Mouse (Mus musculus) testis, postnatal 14 days (tissue): ENCODE measurements around the gene Eif4e1b.

Experiments used
- DNase-seq: peaks from one replicate; pipeline ENCODE4 v3.0.0; 2021; ENCODE audit warnings: low spot score

Eif4e1b gene

DNA sequence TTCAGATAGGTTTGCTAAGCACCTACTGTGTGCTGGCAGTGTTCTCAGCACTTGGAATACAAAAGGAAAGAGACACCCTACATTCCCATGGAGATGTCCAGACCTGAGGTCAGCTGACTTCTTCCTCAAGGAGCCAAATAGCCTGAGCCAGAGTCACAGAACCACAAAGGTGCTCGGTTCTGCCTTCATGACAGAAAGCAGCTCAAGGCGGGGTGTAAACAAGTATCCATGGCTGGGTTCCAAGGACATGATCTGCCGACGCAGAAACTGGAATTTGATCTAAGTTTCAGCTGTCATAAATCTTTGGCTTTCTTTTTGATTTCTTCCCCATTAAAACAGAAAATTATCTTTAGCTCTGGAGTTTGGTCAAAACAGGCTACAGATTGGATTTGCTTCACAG lies 16.4 kb downstream of the Eif4e1b start:
- DNase-seq = no peak

DNA sequence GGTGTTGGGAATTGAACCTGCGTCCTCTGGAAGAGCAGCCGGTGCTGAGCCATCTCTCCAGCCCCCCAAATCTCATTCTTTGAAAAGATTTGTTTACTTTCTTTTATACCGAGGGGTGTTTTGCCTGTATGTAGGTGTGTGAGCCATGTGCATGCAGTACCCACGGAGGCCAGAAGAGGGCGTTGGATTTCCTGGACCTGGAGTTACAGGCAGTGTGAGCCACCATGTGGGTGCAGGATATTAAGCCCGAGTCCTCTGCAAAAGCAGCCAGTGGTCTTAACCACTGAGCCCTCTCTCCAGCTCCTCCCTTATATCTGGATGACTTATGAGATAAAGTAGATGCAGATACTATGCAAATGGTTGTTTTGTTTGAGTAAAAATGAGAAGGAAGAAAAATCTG lies 19.2 kb downstream of the Eif4e1b start:
- DNase-seq = no peak

DNA sequence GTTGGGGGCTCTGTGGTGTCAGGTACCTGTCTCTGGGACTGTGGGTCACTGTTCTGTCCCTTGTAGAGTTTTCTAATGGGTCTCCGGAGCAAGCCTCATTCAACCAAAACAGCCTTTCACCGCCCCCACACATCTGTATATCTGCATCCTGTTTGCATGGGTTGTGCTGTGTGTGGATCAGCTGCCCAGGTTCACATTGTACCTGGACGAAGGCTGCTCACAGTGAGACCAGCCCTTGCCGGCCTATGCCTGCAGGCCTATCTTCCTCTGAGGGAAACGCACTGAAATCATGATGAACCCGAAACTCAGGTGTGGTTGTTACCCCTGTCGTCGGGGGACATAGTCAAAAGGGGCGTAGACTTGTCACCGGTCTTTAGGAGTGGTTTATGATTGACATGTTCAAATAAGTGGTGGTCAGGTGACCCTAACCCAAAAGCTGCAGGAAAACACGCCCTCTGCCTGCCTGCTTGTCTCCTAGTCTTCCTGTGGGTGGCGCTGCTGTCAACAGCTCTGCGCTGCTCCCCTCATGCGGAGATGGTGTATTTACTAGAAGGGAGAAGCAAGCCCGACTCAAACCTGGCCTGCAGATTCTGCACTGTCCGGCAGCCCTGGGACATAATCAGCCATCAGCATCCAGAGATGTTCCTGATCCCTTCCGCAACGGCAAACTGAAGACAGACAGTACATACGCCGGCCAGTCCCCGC lies 21.5 kb downstream of the Eif4e1b start:
- no peak for DNase-seq

DNA sequence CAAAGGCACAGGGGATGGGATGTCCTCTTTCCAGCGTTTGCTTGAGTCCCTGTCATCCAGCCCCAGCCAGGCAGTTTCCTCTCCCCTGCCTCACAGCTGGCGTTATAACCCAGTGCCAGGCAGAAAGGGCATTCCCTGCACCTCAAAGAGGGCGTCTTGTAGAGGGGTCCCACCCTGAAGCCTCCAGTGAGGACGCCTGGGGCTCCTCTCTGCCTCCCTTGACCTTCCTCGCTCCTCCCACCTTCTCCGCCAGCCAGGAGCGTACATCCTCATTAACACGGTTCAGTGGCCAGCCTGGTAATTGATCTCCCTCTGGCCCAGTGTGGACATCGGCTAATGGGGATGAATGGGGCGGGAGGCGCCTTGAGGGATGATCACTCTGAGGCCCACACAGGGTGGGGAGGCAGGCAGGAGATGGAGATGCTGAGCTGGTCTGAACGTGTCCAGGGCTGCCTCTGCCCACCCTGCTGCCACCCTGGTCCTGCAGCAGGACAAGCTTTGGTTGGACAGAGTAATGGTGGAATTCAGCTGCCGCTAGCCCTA lies 22.7 kb downstream of the Eif4e1b start:
- no peak for DNase-seq

DNA sequence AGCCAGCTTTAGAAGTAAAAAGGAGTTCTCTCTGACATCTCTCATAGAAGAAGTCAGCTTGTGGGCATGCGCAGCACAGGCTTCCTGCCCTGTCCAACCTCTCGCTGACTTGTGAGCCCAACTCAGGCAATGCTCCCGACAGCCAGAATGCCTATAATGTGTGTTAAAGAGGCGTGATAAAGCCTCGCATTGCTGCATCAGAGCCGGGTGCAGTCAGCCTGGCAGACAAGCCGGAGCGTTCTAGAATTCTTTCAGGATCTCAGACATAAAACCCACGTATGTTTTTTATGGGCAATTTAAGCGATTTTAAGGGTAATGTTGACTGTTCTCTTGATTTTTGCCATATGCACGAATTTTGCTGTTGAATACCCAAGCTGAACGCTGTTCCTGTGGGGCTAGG lies 24.3 kb downstream of the Eif4e1b start:
- no peak for DNase-seq

DNA sequence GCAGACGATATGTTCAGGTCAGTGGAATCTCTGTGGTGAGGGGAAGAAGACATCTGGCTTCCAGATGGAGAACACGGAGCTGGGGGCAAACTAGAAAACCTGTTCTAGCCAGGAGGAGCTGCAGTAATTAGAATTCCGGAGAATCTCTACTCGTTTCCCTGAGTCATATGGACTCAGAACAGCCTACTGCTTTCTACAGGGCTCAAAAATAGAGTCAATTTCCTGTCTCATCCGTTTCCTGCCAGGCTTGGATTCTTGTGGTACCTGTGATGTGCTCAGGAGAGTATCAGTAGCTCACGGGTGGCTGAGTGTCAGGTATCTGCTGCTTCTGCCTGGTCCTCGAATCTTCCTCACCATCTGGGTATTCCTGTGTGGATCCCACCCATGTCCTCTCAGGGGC lies 27.7 kb downstream of the Eif4e1b start:
- DNase-seq = no peak

DNA sequence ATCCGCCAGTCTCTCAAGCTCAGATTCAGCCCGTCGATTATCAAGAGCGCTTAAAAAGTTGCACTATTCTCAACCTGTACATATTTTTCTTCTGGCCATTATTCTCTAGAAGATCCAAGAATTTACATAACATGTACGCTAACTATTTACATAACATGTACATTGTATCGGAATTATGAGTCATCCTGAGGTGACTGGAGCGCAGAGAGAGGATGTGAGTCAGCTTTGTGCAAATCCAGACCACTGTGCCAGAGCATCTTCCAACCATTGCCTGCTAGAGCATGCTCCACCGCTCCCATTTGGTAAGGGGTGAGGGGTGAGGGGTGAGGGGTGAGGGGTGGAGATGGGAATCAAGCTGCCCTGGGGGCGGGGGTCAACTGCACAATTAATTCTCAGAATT lies 29.6 kb downstream of the Eif4e1b start:
- no peak for DNase-seq

DNA sequence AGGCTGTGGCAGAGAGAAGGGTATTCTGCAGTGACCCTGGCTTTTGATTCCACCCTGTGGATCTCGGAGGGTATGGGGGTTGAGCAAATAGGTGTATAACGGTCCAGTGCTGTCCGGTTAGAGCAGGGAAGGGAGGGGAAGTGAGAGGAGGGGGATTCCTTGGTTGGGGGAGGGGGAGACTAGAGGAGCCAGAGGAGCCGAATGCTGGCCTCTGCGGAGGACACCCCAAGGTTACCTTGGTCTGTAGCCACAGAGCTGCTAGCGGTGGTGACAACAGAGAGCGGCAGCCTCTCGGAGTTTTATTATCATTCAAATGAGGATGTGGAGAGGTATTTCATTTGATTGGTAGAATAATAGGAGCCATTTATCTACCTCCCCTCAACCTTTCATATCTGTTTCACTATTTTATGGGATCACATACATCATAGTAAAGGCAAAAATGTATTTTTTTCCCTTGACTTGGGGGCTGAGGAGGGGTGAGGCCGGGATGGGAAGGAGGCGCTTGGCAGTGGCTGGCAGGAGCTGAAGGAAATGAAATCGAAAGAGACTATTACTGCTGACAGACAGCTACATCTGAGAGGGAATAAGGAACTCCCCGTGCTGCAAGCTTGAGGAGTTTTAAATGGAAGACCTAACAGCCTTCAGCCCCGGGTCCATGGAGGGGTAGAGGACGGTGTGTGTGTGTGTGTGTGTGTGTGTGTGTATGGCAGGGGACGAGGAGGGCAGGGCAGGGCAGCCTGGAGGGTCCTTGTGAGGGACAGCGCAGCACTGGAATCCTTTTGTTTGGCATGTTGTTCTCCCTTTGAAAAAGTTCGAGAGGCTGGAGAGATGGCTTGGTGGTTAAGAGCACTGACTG lies 34.8 kb downstream of the Eif4e1b start:
- no peak for DNase-seq

DNA sequence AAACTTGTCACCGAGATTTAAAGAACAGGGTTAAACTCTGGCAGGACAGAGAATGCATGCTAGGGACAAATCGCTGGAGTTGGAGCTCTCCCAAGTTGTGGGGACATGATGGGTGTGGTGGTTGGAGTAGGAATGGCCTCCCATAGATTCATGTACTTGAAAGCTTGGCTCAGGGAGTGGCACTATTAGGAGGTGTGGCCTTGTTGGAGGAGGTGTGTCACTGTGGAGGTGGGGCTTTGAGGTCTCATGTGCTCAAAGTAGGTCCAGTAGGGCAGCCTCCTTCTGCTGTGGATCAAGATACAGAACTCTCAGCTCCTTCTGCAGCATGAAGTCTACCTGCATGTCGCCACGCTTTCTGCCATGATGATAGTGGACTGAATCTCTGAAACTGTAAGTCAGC lies 37.3 kb downstream of the Eif4e1b start:
- DNase-seq = no peak

DNA sequence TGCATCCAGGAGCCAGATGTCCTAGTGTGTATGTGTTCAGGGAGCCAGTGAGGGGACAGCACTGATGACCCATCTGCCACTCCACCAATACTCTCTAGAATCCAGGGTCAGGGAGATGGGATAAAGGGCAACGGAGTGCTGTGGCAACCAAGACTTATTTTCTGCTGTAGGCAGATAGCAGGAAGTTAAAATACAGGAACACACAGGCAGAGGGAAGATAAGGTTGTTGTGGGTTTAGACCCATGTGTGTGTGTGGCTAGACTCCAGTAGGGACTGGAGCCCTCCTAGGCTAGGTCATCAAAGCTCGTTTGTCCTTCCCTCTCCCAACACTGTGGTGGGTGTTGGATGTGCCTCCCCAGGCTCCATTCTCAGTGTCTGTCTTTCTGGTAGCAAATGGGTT lies 38.1 kb downstream of the Eif4e1b start:
- DNase-seq = no peak

DNA sequence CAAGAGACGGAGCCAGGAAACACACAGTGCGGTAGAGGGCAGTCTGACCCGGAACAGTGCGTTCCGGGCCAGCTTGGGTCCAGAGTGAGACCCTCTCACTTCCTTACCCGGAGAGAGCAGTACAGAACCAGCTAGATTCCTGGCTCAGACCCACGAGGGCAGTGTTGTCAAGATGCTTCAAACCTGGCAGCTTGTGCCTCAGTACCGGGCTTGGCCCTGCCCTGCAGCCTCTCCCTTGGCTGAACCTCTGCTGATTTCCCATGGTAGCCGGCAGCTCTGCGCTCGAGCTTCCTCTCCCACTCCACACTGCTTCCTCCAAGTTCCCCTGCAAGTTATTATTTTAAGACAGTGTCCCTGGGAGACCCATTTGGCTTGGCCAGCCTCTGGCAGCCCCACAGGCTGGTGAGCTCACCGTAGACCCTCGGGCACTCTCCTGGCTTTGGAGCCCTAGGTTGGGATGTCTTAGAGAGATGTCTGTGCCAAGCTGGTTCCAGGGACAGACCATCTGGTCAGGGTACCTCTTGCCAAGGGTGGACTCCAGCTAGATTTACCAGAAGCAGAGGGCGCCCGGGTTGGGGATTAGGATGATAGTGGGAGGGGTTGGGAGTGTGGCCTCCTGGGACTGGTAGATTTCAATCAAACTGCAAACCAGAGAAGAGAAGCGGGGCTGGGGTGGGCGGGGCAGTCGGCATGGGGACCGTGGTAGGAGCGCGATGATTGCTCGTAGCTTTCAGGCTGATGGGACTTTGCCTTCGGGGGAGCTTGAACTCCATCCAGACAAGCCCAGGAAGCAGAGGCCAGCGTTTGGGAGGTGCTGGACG lies 40.5 kb downstream of the Eif4e1b start:
- DNase-seq = peak; percentile 28

DNA sequence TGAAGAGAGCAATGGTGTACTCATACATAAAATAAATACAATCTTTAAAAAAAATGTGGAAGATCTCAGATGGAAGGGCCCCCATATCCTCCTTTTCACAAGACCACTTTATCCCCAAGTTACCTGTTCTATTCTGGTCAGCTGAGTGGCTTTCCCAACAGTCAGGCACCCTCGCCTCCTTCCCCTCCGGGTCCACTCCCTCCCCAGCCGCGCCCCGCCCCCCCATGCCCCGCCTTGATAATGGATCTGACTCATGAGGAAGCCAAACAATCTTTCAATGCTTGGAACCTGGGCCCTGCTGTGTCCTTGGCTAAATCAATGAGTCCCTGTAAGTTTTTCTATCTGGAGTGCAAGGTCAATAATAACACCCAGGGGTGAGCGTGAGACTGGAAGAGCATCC lies 44.2 kb downstream of the Eif4e1b start:
- DNase-seq = no peak

DNA sequence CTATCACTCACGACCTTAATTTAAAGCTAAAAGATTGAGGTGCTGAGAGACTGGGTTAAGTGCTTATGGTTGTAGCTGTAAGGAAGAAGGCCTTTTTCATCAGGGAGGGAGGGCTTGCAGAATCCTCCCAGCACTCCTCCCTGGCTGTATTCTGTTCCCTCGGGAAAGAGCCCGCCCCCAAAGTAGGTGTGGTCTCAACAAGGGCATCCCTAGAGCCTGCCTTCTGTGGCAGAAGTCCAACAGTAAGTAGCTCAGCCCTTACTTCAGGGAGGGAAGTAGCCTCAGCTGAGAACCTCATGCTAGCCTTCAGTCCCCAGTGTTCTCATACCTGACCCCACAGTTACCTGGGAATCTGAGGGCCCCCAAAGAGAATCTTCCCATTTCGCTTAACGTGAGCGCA lies 44.7 kb downstream of the Eif4e1b start:
- no peak for DNase-seq

DNA sequence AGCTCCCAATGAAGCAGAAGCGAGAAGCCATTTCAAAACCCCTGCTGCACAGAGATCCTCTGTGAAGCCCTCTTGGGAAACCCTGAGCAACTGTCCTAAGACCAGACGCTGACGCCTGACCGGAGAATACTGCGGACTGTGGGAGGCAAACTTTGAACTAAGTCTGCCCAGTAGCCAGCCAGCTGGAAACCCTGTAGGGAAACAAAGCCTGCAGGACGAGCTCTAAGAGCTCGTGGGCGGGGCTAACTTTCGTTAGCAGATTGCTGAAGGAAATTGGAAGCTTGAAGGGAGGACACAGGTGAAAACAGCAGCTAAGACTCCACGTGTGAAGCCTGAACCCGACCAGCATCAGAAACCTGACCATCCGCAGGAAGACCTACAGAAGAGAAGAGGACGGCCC lies 45.7 kb downstream of the Eif4e1b start:
- no peak for DNase-seq

DNA sequence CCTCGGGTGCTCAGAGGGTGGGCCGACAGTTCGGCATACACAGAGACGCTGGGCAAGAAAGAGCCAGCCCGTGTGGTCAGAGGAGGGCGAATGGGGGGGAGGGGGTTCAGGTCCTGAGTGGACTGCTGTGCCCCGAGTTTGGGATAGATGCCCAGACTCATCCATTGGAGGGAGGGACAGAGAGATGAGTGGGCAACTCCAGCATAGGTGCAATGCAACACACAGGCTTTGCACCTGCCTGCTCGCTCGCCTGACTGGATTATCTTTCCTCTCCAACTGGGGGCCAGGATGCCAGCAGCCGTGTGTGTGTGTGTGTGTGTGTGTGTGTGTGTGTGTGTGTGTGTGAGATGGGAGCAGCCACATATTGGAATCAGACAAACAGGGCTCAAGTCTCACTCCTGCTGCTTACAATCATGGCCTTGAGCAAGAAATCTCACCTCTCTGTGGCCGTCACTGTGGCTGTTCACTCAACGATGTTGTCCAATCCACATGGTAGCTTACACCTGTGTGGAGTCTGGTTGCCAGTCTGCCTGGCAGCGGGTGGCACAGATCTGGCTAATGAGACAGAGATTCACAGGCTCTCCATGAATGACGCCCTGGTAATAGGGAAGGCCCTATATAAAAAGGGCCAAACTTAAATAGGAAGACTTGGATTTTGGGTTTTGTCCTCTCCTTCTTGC lies 52.7 kb downstream of the Eif4e1b start:
- no peak for DNase-seq

DNA sequence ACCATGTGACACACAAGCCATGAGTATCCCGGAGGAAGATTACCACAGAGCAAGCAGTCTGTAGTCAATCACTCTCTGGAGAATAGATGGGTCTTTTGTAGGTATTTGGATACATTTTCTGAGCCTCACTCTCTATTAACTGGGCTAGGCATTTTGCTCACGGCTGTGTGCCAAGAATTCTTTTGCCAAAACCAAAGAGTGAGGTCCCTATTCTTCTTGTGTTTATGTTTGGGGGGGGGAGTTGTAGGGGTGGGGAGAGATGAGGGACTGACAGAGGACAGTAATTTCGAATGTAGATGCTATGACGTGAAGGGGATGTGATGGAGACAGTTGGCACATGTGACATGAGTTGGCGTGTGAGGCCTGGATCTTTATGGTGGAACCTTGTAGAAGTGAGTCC lies 53.3 kb downstream of the Eif4e1b start:
- DNase-seq = no peak

DNA sequence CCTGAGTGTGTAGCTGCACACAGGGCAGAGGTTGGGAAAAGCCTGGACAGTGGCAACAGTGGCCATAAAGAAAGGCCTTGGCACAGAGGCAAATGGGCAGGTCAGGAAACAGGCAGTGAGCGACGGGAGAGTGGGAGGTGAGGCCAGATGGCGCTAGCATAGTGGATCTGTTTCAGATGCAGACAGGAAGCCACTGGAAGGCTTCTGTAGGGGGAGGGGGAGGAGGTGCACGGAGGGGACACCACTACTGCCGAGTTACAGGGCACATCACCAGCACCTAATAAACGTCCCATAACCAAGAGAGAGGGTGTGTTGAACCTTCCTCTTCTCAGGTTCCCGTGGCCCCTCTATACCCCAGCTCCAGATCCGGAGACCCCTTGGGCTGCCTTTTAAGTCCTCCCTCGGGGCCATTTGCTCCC lies 53.7 kb downstream of the Eif4e1b start:
- no peak for DNase-seq
